Mouse (Mus musculus): ENCODE results near the gene Rnaseh2b.

The Rnaseh2b gene

GRCm38 (mm10) chr14:62292488-62293339, at the start of gene Rnaseh2b, which contains the start of gene Dleu7:
Rnaseh2b (plus strand) TSS chr14:62292589.
Dleu7 (minus strand) TSS chr14:62293047.
- DNase-seq (ENCODE audit: low spot score) = peak; percentile 84

GRCm38 (mm10) chr14:62243530-62243929, 48.9 kb upstream of the Rnaseh2b start:
- DNase-seq (ENCODE audit: low spot score) = no peak

- no peak for DNase-seq (ENCODE audit: low spot score)
Measured at GRCm38 (mm10) chr14:62245557-62245956, 46.8 kb upstream of the Rnaseh2b start.

GRCm38 (mm10) chr14:62248345-62248744, 44.0 kb upstream of the Rnaseh2b start:
- no peak for DNase-seq (ENCODE audit: low spot score)

GRCm38 (mm10) chr14:62248796-62249195, 43.6 kb upstream of the Rnaseh2b start:
- no peak for DNase-seq (ENCODE audit: low spot score)

- DNase-seq (ENCODE audit: low spot score) = no peak
Measured at GRCm38 (mm10) chr14:62249251-62249650, 43.1 kb upstream of the Rnaseh2b start.

GRCm38 (mm10) chr14:62250046-62250445, 42.3 kb upstream of the Rnaseh2b start:
- DNase-seq (ENCODE audit: low spot score) = no peak

- DNase-seq (ENCODE audit: low spot score) = peak; percentile 91
Measured at GRCm38 (mm10) chr14:62251999-62252398, 40.4 kb upstream of the Rnaseh2b start.

GRCm38 (mm10) chr14:62254371-62254770, 38.0 kb upstream of the Rnaseh2b start:
- DNase-seq (ENCODE audit: low spot score) = peak; percentile 56

- no peak for DNase-seq (ENCODE audit: low spot score)
Measured at GRCm38 (mm10) chr14:62256066-62256465, 36.3 kb upstream of the Rnaseh2b start.

GRCm38 (mm10) chr14:62258125-62258524, 34.3 kb upstream of the Rnaseh2b start:
- no peak for DNase-seq (ENCODE audit: low spot score)

- peak; percentile 24 for DNase-seq (ENCODE audit: low spot score)
Measured at GRCm38 (mm10) chr14:62258978-62259536, 33.3 kb upstream of the Rnaseh2b start.

- DNase-seq (ENCODE audit: low spot score) = no peak
Measured at GRCm38 (mm10) chr14:62270698-62271396, 21.5 kb upstream of the Rnaseh2b start.

GRCm38 (mm10) chr14:62273604-62274003, 18.8 kb upstream of the Rnaseh2b start:
- DNase-seq (ENCODE audit: low spot score) = no peak

GRCm38 (mm10) chr14:62282974-62283373, 9.4 kb upstream of the Rnaseh2b start:
- DNase-seq (ENCODE audit: low spot score) = no peak

- DNase-seq (ENCODE audit: low spot score) = no peak
Measured at GRCm38 (mm10) chr14:62288731-62289130, 3.7 kb upstream of the Rnaseh2b start.

- DNase-seq (ENCODE audit: low spot score) = no peak
Measured at GRCm38 (mm10) chr14:62291406-62291987, 892 bp upstream of the Rnaseh2b start.

GRCm38 (mm10) chr14:62292166-62292487, 262 bp upstream of the Rnaseh2b start:
- no peak for DNase-seq (ENCODE audit: low spot score)

GRCm38 (mm10) chr14:62298808-62299207, 6.4 kb downstream of the Rnaseh2b start:
- DNase-seq (ENCODE audit: low spot score) = no peak

GRCm38 (mm10) chr14:62300031-62300430, 7.6 kb downstream of the Rnaseh2b start:
- no peak for DNase-seq (ENCODE audit: low spot score)

GRCm38 (mm10) chr14:62307555-62307954, 15.2 kb downstream of the Rnaseh2b start:
- DNase-seq (ENCODE audit: low spot score) = no peak

- no peak for DNase-seq (ENCODE audit: low spot score)
Measured at GRCm38 (mm10) chr14:62309026-62309425, 16.6 kb downstream of the Rnaseh2b start.

- no peak for DNase-seq (ENCODE audit: low spot score)
Measured at GRCm38 (mm10) chr14:62311672-62312071, 19.3 kb downstream of the Rnaseh2b start.
